Mouse (Mus musculus) small intestine, adult 2 months (tissue): ENCODE data around the gene Ms4a5. TPM values are rescaled to one million over a fixed set of nuclear protein-coding genes. Genes with fewer than 3 reads are reported as not detected.

ENCODE experiments used
- H3K27ac ChIP-seq: fragments of 200-500 bp; 2 replicates; pipeline ENCODE4 v1.5.1; 2012; ENCODE audit warnings: low read depth, low read length, control low read depth, inconsistent platforms; ENCODE audit not compliant: insufficient read depth
- H3K27me3 ChIP-seq: fragments of 200-500 bp; 2 replicates; pipeline ENCODE4 v1.6.1; 2012; ENCODE audit warnings: mild to moderate bottlenecking, moderate library complexity, low read length, inconsistent platforms; ENCODE audit not compliant: control insufficient read depth, insufficient read depth
- H3K36me3 ChIP-seq: fragments of 200-500 bp; 2 replicates; pipeline ENCODE4 v1.6.1; 2012; ENCODE audit warnings: mild to moderate bottlenecking, low read length, control low read depth, inconsistent platforms; ENCODE audit not compliant: control insufficient read depth, insufficient read depth
- H3K4me1 ChIP-seq: fragments of 200-500 bp; 2 replicates; pipeline ENCODE4 v1.6.1; 2012; ENCODE audit warnings: low read length, inconsistent platforms, mixed read lengths; ENCODE audit not compliant: control insufficient read depth, insufficient read depth, insufficient read length
- H3K4me3 ChIP-seq: fragments of 200-500 bp; 2 replicates; pipeline ENCODE4 v1.5.1; 2012; ENCODE audit warnings: low read depth, mild to moderate bottlenecking, control low read depth, inconsistent platforms, low read length, moderate library complexity
- CTCF ChIP-seq: fragments of 200-500 bp; IDR thresholded peaks from 2 replicates; pipeline ENCODE4 v1.5.1; 2012; ENCODE audit warnings: low read depth, mild to moderate bottlenecking, control low read depth, inconsistent platforms, low read length, moderate library complexity, mixed read lengths; ENCODE audit not compliant: insufficient replicate concordance, insufficient read length; ENCODE audit errors: extremely low read depth
- POLR2A ChIP-seq: fragments of 200-500 bp; IDR thresholded peaks from 2 replicates; pipeline ENCODE4 v1.6.1; 2012; ENCODE audit warnings: low read depth, mild to moderate bottlenecking, control low read depth, inconsistent platforms, low read length, moderate library complexity
- WGBS: fragments of 180-500 bp; shearing (Covaris S2); methylation state at CpG from one replicate; pipeline ENCODE4 v1.1.7; 2018; 5-methylcytosine and 5-hydroxymethylcytosine counted together
- polyA plus RNA-seq: library from polyadenylated mRNA; depleted of rRNA; stranded (reverse); fragments of >200 nt; gene quantifications from 2 replicates; pipeline ENCODE4 v1.2.3, GENCODE M21; 2012; rRNA removed

The Ms4a5 gene
- polyA plus RNA-seq, 1 experiment, result not detected

GRCm38 (mm10) chr19:11261522-11261921 lies 22.2 kb downstream of the Ms4a5 start:
- Histone ChIP-seq H3K27me3 (no peaks in the 10 kb centered on the region), H3K4me1 (no peaks in the 10 kb centered on the region), H3K36me3 (no peaks in the 10 kb centered on the region), H3K4me3 (no peak overlapping the region), H3K27ac (no peak overlapping the region)
- TF ChIP-seq POLR2A (no peak), CTCF (no peak)
- 84% methylated on average over 2 of the region's 2 CpGs for WGBS

DNA sequence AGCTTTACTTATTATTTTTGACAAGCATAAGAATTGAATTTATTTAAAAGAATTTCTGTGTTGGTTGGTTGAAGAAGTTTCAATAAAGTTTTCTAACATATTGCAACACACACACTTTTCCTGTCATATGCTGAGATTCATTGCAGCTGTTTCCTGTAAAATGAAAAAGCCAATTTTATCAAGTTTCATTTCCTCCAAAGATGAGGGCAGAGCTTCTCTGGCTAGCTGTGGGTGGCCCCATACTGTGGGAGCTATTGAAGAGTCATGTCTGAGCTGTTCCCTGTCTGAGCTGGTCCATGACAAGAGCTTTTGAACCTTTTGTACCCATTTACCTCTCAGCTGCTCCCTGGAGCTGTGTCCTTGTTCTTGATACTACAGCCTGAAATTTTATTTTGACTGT lies 39.4 kb downstream of the Ms4a5 start:
- TF ChIP-seq POLR2A (no peak), CTCF (no peak)
- Histone ChIP-seq H3K36me3 (no peaks in the 10 kb centered on the region), H3K27ac (peak overlapping the region; percentile 62; the same call in 1 of the 2 replicates), H3K4me3 (no peak overlapping the region), H3K27me3 (no peaks in the 10 kb centered on the region), H3K4me1 (no peaks in the 10 kb centered on the region)

DNA sequence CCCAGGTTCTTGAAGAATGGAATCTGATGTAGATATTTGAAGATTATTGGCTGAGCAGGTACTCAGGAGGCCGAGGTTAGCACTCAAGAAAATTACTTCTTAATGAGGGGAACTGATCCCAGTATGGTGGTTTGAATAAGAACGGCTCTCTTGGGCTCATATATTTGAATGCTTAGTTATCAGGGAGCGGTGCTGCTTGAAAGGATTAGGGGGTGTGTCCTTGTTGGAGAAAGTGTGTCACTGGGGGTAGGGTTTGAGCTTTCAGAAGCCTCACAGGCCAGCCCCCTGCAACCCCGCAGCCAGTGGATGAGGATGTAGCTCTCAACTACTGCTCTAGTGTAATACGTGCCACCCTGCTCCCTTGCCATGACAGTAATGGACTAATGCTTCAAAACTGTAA lies 41.1 kb downstream of the Ms4a5 start:
- no peaks in the 10 kb centered on the region for H3K4me1 ChIP-seq
- WGBS, result 89% methylated on average over 5 of the region's 5 CpGs
- no peak overlapping the region for H3K4me3 ChIP-seq
- no peaks in the 10 kb centered on the region for H3K36me3 ChIP-seq
- no peak for TF ChIP-seq CTCF
- no peak for TF ChIP-seq POLR2A
- H3K27me3 ChIP-seq, result no peaks in the 10 kb centered on the region
- no peak overlapping the region for H3K27ac ChIP-seq

GRCm38 (mm10) chr19:11235820-11236219 lies 47.9 kb downstream of the Ms4a5 start:
- TF ChIP-seq POLR2A, result no peak
- TF ChIP-seq CTCF, result no peak
- Histone ChIP-seq H3K4me3 (no peak overlapping the region), H3K27ac (peak overlapping the region; percentile 99)

DNA sequence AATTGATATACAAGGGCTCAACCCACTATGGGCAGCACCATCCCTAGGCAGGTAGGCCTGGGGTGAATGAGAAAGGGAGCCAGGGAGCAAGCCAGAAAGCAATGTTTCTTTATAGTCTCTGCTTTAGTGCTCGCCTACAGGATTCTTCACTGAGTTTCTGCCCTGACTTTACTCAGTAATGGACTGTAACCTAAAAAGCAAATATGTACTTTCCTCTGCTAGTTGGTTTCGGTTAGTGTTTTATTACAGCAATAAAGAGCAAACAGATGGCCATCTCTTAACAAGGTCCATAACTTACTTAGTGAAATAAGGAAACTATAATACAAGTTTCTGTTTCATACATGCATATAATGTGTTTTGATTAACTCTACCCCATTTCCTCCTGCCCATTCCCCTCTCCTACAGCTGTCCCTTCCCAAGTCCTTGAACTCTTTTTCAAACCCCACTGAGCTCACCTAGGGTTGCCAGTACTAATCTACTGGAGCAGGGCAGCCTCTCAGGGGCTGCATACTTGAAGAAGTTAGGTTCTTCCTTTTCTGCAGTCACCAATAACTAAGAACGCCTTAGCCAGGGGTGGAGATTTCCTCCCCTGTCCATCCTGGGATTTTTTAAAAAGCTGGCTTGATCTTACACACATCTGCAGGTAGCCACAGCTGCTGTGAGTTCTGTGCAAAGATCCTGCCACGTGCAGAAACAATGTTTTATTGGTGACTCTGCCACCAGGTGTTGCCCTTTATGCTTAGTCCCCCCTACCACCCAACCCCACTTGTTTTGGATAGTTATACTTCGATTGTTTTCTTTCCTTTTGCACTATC lies 48.5 kb downstream of the Ms4a5 start:
- Histone ChIP-seq H3K27ac (peak overlapping the region; percentile 99), H3K4me1 (peaks cover 20% of the 10 kb centered on the region; the same call in 1 of the 2 replicates), H3K36me3 (peaks cover 2% of the 10 kb centered on the region; the same call in 1 of the 2 replicates), H3K27me3 (no peaks in the 10 kb centered on the region), H3K4me3 (no peak overlapping the region)
- TF ChIP-seq POLR2A (no peak), CTCF (no peak)
- WGBS, result 23% methylated on average over 5 of the region's 5 CpGs

More at GRCm38 (mm10) chr19:11235820-11236219, 47.9 kb downstream of the Ms4a5 start:
- Histone ChIP-seq H3K4me1 (peaks cover 17% of the 10 kb centered on the region; the same call in 1 of the 2 replicates), H3K36me3 (no peaks in the 10 kb centered on the region), H3K27me3 (no peaks in the 10 kb centered on the region)

GRCm38 (mm10) chr19:11234244-11234643 lies 49.4 kb downstream of the Ms4a5 start:
- Histone ChIP-seq H3K27me3 (no peaks in the 10 kb centered on the region), H3K4me3 (no peak overlapping the region), H3K36me3 (peaks cover 7% of the 10 kb centered on the region), H3K27ac (peak overlapping the region; percentile 97), H3K4me1 (peaks cover 20% of the 10 kb centered on the region; the same call in 1 of the 2 replicates)
- WGBS, result 76% methylated on average over 5 of the region's 5 CpGs
- no peak for TF ChIP-seq POLR2A
- TF ChIP-seq CTCF, result no peak

DNA sequence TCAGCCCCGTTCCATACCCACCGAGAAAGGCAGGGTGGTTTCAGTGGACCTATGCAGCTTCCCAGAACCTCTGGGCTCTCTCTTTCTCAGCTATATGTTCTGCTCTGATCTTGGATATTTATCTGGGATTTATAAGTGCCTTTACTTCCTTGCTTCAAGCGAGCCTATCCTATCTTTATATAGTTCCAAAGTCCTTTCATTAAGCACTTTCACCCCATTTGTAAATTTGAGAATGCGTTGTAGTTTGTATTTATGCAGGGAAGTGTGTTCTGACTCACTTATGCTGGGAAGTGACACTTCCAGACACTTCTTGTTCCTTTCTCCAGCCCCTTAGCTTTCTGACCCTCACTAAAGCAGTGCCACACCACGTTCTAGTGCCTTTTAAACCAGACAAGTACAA lies 51.3 kb downstream of the Ms4a5 start, which contains the start of gene Ms4a12:
Gene Ms4a12 (minus strand): TSS at position 101 of the 400 bp plus-strand sequence.
- TF ChIP-seq POLR2A, result peak; percentile 47; the same call in 1 of the 2 replicates
- TF ChIP-seq CTCF, result no peak
- H3K36me3 ChIP-seq, result peaks cover 18% of the 10 kb centered on the region
- H3K4me3 ChIP-seq, result peak within 1 kb of the TSS; percentile 74
- peak within 1 kb of the TSS; percentile 99 for H3K27ac ChIP-seq
- no peaks in the 10 kb centered on the region for H3K27me3 ChIP-seq
- WGBS, result 29% methylated on average over 5 of the region's 5 CpGs
- H3K4me1 ChIP-seq, result peaks cover 20% of the 10 kb centered on the region; the same call in 1 of the 2 replicates

Other genes starting within 250 kb of the Ms4a5 start
- 173 and 417 TPM in 2 replicates for gene Ms4a8a, start 202.8 kb downstream of the Ms4a5 start, polyA plus RNA-seq
- not detected in 2 replicates for gene 1700017D01Rik, start 153.0 kb downstream of the Ms4a5 start, polyA plus RNA-seq
- gene 1700025F22Rik, start 118.6 kb downstream of the Ms4a5 start, polyA plus RNA-seq, result not detected in 2 replicates
- not detected in 2 replicates for gene Ms4a13, start 87.1 kb downstream of the Ms4a5 start, polyA plus RNA-seq
- 4.1 and 5.8 TPM in 2 replicates for gene Ms4a12, start 51.4 kb downstream of the Ms4a5 start, polyA plus RNA-seq
- 0.14 and 0.52 TPM in 2 replicates for gene Ms4a1, start 17.6 kb downstream of the Ms4a5 start, polyA plus RNA-seq
- gene Ms4a14, start 30.6 kb upstream of the Ms4a5 start, polyA plus RNA-seq, result 0.05 and 0.10 TPM in 2 replicates
- gene Ms4a7, start 52.3 kb upstream of the Ms4a5 start, polyA plus RNA-seq, result 0.91 and 1.0 TPM in 2 replicates
- gene Ms4a4a, start 91.7 kb upstream of the Ms4a5 start, polyA plus RNA-seq, result 0.35 and 0.41 TPM in 2 replicates
- 0.27 and 0.51 TPM in 2 replicates for gene Ms4a4c, start 120.9 kb upstream of the Ms4a5 start, polyA plus RNA-seq
- 0.60 and 0.63 TPM in 2 replicates for gene Ms4a4b, start 159.7 kb upstream of the Ms4a5 start, polyA plus RNA-seq
- gene Ms4a6c, start 185.5 kb upstream of the Ms4a5 start, polyA plus RNA-seq, result 1.1 and 1.6 TPM in 2 replicates
- gene Gm8369, start 202.1 kb upstream of the Ms4a5 start, polyA plus RNA-seq, result 0.28 and 0.82 TPM in 2 replicates
- 1.2 and 1.3 TPM in 2 replicates for gene Ms4a6b, start 232.6 kb upstream of the Ms4a5 start, polyA plus RNA-seq